ENCODE assay signal across 22 mouse cellular contexts in genomic region chr12:107356974-107357373, GRCm38 (mm10).
"Had no signal": no experiment of that assay in that cellular context is flagged by ENCODE, and none has a peak within 500 bp of the region (broad histone marks: within the 10 kb centered on the region; RNA-seq: fewer than 3 reads in every experiment).

No protein-coding gene starts in this region.

- H3K9me3 ChIP-seq: limb, embryonic 10.5 days; limb, embryonic 13.5 days; liver, embryonic 12.5 days; midbrain, embryonic 15.5 days; neural tube, embryonic 12.5 days; neural tube, embryonic 15.5 days; stomach, embryonic 15.5 days had no signal

- H3K27ac ChIP-seq: limb, embryonic 10.5 days; limb, embryonic 13.5 days; liver, embryonic 12.5 days; liver, embryonic 15.5 days; midbrain, embryonic 15.5 days; neural tube, embryonic 12.5 days; neural tube, embryonic 15.5 days; stomach, embryonic 15.5 days had no signal

- ATAC-seq: inflammation-experienced regulatory T-cells, adult 6 months; intestine, embryonic 16.5 days; liver, embryonic 12.5 days; midbrain, embryonic 15.5 days had no signal

- H3K4me2 ChIP-seq: limb, embryonic 13.5 days; liver, embryonic 12.5 days; liver, embryonic 15.5 days; lung, embryonic 14.5 days; midbrain, embryonic 11.5 days; midbrain, embryonic 15.5 days; neural tube, embryonic 12.5 days; neural tube, embryonic 15.5 days; stomach, embryonic 15.5 days had no signal

- H3K36me3 ChIP-seq: limb, embryonic 10.5 days; limb, embryonic 13.5 days; liver, embryonic 12.5 days; liver, embryonic 15.5 days; midbrain, embryonic 15.5 days; neural tube, embryonic 12.5 days; neural tube, embryonic 15.5 days; stomach, embryonic 15.5 days had no signal

- H3K4me1 ChIP-seq: limb, embryonic 13.5 days; liver, embryonic 12.5 days; liver, embryonic 15.5 days; megakaryocyte, embryonic 14.5 days; neural tube, embryonic 12.5 days; stomach, embryonic 15.5 days had no signal

- H3K4me3 ChIP-seq: limb, embryonic 10.5 days; limb, embryonic 13.5 days; liver, embryonic 12.5 days; liver, embryonic 15.5 days; midbrain, embryonic 15.5 days; neural tube, embryonic 12.5 days; neural tube, embryonic 15.5 days; stomach, embryonic 15.5 days had no signal

- DNase-seq: kidney, adult 18-20 months; kidney, adult 9 months; kidney, postnatal 14 days; kidney, postnatal 4 days; liver; lung, embryonic 14.5 days; lung, postnatal 14 days; right cerebral cortex, adult 18-20 months; right cerebral cortex, postnatal 25 days; spleen, adult 18-20 months had no signal

- H3K9ac ChIP-seq: limb, embryonic 13.5 days; liver, embryonic 12.5 days; liver, embryonic 15.5 days; lung, embryonic 14.5 days; midbrain, embryonic 15.5 days; neural tube, embryonic 12.5 days; neural tube, embryonic 15.5 days; stomach, embryonic 15.5 days had no signal

- H3K27me3 ChIP-seq: liver, embryonic 12.5 days; liver, embryonic 15.5 days; megakaryocyte, embryonic 14.5 days; midbrain, embryonic 15.5 days; neural tube, embryonic 12.5 days; neural tube, embryonic 15.5 days; stomach, embryonic 15.5 days had no signal
